Mouse (Mus musculus) heart, adult 2 months (tissue): ENCODE measurements around the gene Rbm19.

Source experiments
- CTCF ChIP-seq: fragments of 200-600 bp; IDR thresholded peaks from 2 replicates; pipeline ENCODE4 v1.8.1; 2022; ENCODE audit warnings: antibody characterized with exemption, mild to moderate bottlenecking, moderate library complexity
- EP300 ChIP-seq: fragments of 200-500 bp; IDR thresholded peaks from 2 replicates; pipeline ENCODE4 v1.6.1; 2011; ENCODE audit warnings: low read depth, low read length, control low read depth; ENCODE audit not compliant: insufficient read depth
- POLR2A ChIP-seq: fragments of 200-500 bp; IDR thresholded peaks from 2 replicates; pipeline ENCODE4 v1.6.1; 2011; ENCODE audit warnings: mild to moderate bottlenecking, low read depth, low read length, control low read depth; ENCODE audit not compliant: insufficient read depth

- TF ChIP-seq POLR2A (no peak), CTCF (no peak), EP300 (no peak)
Observed at GRCm38 (mm10) chr5:120157115-120157514, 40.9 kb downstream of the Rbm19 start.
